Mouse (Mus musculus) CD4-positive, CD25-positive, alpha-beta regulatory T cell, adult 2 months (primary cell): ENCODE measurements around the gene Nrcam.

Experiments
- DNase-seq: peaks from one replicate; pipeline ENCODE4 v3.0.0-alpha.2; 2012; ENCODE audit warnings: low read depth, low spot score

Gene Nrcam

DNA sequence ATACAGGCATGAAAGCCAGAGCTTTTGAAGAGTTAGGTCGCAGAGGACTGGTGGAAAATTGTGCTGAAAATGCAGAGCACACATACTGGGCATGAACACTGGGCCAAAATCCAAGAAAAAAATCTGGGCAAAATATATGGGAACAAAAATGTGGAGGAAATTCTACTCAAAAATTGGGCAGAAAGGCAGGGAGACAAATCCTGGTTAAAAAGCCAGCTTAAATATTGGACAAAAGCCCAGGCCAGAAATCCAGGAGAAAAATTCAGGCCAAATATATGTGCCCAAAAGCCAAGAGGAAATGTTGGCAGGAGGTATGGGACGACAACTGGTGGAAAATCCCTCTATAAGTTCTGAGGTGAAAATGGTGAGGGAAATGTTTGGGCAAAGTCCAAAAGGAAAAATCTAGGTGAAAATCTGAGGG is 288.3 kb downstream of the Nrcam start:
- no peak for DNase-seq

DNA sequence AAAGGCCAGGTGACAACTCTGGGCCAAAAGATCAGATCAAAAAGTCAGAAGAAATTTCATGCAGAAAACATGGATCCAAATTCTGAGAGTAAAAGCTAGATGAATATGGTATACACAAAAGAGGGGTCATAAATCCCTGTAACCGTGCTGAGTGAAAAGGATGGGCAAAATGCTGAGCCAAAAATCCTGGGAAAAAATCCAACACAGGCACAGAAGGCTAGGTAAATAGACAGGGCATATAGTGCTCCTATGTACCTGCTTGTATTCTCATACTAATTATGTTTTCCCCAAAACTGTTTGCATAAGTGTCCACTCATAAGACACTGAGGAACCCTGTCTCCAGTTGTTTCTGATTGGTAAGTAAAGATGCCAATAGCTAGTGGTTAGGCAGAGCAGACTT is 288.8 kb downstream of the Nrcam start:
- no peak for DNase-seq

DNA sequence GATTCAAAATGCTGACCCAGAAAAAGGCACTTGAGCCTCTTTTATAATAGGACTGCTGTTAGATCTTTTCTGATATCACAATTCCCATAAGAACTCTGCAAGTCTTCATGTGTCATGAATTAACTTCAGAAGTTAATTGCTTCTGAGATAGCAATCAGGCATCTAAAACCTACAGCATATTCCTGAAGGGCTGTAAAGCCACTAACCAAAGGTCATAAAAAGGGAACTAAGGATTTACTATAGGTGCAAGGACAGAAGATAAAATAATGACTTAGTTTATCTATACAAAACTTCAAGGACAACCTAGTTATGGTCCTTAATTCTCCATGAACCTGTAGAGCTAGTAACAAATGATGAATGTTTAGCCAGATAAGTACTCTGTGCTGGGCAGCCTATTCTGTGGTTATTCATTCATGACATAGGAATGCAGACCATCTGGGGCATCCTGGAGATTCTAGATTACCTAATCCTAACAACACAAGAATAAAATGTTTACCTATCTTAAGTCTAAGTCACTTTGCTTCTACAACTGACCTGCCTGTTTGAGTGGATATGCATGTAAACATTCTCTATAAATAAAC is 310.7 kb downstream of the Nrcam start:
- DNase-seq: no peak

DNA sequence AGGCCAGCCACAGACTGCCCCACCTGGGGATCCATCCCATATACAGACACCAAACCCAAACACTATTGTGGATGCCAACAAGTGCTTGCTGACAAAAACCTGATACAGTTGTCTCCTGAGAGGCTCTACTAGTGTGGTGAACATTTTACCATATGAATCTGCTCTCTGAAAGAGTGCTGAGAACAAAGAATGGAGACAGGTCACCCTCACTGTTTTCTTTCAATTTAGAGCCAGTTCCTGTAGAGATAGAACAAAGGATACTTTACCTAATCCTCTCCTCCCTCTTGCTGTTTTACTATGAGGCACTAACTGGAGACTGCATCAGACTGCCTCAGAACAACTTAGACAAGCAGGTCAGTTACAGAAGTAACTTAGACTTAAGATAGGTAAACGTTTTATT is 311.9 kb downstream of the Nrcam start:
- DNase-seq: no peak
